Mouse (Mus musculus) T-helper 2 cell (primary cell): ENCODE measurements at regions not wholly inside any gene's neighbourhood (a gene's known extent, or its start where the extent isn't known, plus 50 kb on each side); places are given as distances from the start of the nearest gene placed in this dataset.
"Not testable (repeated sequence)": the region's sequence is repeated elsewhere in the genome, so short reads cannot be mapped to it uniquely, and the experiment has no call there.

ENCODE experiments used
- in situ Hi-C: fragments of 300-600 bp; cut with MboI, MseI; formaldehyde crosslinking; loops from one replicate; pipeline ENCODE4 v1.15.1; 2025; ENCODE audit warnings: high pct_unique_total_duplicates

DNA sequence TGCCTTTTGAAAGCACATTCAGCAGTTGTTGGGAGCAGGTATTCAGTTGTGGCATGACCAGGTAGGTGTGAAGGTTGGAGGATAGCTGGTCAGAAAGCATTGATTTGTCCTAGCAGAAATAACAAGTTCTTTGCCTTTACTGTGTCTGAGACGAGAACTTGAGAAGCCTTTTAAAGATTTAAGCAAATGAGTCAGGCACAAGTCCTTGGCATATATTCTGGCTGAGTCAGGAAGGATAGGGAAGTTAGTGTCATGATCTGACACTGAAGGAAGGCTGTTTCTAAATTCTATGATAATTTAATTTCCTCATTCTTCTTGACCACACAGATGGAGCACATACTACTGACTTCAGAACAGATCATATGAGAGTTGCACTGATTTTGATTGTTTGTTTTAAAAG, 993.8 kb downstream of the Basp1 start:
- in situ Hi-C loops = no loop called here

DNA sequence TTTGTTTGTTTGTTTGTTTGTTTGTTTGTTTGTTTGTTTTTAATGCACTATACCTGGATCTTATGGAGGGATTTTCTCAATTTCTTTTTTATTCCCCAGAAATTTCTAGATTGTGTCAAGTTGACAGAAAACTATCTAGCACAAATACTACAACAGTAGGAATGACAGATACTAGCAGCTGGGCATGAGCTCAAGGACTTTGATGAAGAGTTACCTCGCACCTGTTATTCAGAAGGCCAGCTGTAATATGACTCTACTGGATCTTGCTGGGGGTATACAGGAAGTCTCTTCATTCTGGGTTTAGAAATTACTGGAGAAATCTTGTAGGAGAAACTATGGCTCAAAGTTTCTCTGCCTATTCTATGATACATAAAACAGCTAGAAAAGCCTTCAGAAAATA, 994.4 kb downstream of the Basp1 start:
- in situ Hi-C loops = no loop called here

DNA sequence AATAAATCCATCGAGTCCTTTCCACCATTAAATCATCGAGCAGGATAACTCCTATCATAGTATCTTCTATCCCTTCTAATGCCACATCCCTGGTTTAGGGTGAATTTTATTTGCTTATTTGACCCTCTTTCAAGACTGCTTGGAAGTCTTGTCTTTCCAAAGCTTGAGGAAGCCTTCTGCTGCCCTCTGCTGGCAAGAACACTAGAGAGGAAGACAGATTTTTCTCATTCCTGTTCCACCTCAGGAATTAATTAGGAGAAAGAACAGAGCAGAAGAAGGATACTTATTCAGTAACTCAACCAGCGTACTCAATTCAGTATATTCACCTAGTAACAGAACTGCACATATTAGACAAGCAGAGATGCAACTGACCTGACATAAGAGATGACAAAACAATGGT, 1005.9 kb downstream of the Basp1 start:
- in situ Hi-C loops = no loop called here

DNA sequence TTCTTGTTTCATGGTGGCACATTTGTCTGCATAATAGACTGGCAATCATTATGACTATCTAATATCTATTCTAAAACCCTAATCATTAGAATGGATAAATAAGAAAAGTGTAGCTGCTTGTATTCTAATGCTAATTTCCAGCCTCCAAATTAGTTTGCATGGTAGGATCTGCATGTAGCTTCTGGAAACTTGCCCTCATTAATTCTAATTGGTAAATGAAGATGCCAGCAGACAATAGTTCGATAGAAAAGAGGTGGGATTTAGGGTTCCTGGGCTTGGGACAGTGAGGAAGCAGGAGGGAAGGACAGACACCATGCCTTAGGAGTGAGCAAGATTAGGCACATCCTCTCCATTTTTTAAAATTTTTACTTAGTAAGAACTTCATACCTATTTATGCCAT, 1008.3 kb downstream of the Basp1 start:
- in situ Hi-C loops = no loop called here

DNA sequence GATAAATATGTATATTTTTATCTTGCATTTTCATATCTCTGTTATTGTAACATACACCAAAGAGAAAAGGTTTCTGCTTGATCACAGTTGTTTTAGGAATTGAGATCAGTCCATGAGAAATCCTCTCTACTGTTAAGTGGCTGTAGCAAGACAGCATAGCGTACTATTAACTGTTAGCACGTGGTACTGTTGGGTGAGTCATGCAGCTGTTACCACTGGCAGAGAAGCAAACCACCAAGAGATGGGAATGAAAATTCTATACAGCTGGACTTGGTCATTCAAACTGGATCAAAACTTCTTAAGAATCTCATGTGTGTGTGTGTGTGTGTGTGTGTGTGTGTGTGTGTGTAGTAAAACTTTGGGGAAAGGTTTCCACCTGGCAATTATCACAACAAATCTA, 1013.5 kb downstream of the Basp1 start:
- in situ Hi-C loops = no loop called here

DNA sequence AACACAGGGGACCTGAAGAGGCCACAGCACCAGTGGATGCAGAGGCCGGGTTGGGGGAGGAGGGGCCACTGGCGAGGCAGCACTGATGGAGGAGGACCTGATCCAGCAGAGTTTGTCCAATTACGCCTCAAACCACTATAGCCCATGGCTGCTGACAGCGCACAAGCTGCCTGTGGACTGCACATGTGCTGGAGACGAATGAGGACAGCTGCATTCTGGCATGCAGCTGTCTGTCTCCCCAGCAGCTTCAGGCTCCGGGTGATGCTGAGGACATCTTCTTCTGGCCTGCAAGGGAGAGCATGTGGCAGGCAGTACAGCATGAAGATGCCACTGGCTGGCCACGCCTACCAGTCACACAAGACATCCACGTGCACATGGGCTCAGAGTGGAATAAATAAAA, 1055.2 kb downstream of the Basp1 start:
- in situ Hi-C loops = no loop called here

DNA sequence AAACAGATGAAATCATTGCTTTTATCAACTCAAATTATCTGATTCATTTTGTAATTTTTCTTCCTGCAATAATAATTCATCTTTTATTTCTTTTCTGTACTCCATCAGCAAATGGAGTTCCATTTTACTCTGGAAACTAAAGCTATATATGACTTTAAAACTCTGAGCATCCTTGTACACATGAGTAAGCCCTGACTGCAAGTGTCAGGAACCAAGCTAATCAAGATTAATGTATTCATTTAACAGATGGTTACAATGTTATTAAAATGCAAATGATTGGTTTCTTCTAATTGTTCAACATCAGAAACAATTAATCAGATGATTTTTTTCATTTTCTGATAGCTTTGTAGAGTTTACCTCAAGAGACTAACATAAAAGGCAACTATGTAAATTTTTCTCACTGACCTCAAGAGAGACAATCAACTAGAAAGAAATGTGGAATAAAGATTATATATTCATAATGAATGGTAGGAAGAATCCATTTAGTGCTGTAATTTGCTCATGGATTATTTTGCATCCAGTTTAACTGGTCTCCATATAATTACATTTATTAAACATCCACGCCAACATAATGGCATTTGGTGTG, 1064.5 kb downstream of the Basp1 start:
- in situ Hi-C loops = no loop called here

DNA sequence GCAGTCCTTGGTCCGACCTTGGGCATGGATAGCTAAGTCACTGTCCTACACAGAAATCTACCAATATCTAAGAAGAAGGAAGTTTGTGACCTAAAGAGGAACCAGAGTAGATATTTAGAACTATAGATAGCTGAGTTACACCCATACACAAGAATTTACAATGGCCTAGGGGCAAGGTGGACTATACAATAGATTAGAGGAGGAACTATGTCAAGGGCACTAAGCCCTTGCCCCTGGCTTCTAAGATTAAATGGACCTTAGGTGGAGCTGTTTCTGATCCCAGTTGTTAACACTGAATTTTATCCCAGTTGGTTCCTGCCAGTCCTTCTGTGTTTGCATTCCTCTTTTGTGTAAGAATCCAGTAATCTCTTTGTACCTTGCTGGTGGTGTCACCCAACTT, 1077.7 kb downstream of the Basp1 start:
- in situ Hi-C loops = not testable (repeated sequence)

DNA sequence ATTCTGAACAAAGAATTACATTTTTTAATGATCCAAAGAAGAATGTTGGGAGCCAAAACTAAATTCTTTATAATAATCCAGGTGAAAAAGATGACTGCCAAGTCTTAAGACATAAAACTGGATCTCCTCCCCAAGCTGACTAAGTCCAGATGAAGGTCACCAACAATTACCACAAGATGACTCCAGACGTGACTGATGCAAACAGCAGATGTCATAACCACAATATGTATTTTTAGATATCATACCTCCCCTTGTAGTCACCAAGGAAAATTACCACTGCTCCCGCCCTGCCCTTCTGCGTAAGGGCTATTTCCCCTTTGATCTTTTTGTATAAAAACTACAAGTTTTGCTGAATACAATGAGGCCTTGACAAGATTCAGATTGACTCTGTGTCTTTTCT, 1110.4 kb downstream of the Basp1 start:
- in situ Hi-C loops = not testable (repeated sequence)

DNA sequence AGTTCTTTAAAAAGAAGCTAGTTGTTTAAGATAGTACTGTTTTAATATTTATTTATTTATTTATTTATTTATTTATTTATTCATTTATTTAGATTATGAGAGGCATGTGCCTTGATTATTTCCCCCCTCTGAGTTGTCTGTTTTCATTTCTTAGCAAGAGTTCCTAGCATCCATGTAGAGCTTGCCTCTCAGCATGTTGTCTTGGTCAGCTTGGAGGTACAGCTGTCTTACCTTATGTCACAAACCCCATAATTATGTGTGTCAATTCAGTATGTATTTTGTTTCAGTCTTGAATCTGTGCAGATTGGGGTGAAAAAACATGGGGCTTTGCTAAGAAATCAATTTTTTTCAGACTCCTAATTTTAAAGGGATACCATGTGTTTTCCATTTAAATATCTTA, 1116.3 kb downstream of the Basp1 start:
- in situ Hi-C loops = no loop called here

DNA sequence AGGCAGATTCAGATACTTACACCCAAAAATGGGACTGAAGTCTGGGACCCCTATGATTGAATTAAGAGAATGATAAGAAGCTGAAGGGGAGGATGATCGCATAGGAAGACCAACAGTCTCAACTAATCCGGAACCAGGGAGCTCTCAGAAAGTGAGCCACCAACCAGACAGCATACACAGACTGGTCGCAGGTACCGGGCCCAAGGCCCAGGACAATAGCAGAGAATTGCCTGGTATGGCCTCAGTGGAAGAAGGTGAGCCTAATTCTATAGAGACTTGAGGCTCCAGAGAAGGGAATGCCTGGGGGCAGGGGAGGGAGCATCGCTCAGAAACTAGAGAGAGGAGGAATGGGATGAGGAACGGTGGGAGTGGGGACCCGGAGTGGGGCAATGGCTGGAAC, 1116.8 kb downstream of the Basp1 start:
- in situ Hi-C loops = no loop called here

DNA sequence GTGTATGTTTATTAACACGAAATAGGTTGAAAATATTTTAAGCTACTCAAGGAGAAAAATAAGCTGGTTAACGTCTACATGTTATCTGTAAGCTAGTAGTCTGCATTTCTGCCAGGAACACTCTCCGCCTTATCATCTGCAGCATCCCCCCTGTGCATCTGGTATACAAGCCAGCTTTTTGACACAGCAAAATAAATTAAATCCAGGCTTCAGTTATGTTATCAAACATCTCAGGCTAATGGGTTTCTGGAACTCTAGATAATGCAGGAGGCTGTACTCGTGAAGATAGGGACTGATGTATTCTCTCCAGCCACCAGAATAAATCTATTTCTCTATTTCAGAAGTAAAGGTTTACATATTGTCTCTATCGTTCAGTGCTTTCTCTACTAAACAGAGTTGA, 1138.5 kb downstream of the Basp1 start:
- in situ Hi-C loops = no loop called here

DNA sequence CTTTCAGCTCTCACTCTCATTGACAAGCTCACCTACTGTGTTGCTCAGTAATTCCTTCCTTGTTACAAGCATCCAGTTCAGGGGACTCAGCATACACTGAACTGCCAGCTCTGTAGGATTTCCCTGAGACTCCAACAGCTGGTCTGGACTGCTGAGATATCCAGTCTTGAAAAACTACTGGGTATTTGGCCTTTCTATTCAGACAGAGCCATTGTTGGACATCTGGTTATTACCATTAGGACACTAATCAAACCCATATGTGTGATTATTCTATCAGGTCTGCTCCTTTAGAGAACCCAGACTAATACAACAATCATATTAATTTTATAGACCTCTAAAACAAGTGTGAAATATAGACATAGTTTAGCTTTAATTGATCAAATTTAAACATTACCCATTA, 1146.2 kb downstream of the Basp1 start:
- in situ Hi-C loops = no loop called here
